ENCODE assay signal across 11 mouse cellular contexts in genomic region chr10:67497144-67497892, GRCm38 (mm10).
"Had no signal": no experiment of that assay in that cellular context is flagged by ENCODE, and none has a peak within 500 bp of the region (broad histone marks: within the 10 kb centered on the region; RNA-seq: fewer than 3 reads in every experiment).

No protein-coding gene starts in this region.

- H3K4me1 ChIP-seq: limb, embryonic 13.5 days; midbrain, embryonic 13.5 days; neural tube, embryonic 12.5 days had no signal

- H3K4me2 ChIP-seq: limb, embryonic 13.5 days; midbrain, embryonic 13.5 days; neural tube, embryonic 12.5 days had no signal

- H3K9me3 ChIP-seq: limb, embryonic 13.5 days; midbrain, embryonic 13.5 days; neural tube, embryonic 12.5 days had no signal

- H3K4me3 ChIP-seq: limb, embryonic 13.5 days; midbrain, embryonic 13.5 days; myocyte; neural tube, embryonic 12.5 days had no signal

- H3K36me3 ChIP-seq: limb, embryonic 13.5 days; midbrain, embryonic 13.5 days; neural tube, embryonic 12.5 days had no signal

- DNase-seq: kidney, adult 11 months; kidney, postnatal 14 days; left cerebral cortex, postnatal 4 days; lung, adult 18-20 months; right cerebral cortex, postnatal 14 days; thymus, adult 18-20 months had no signal

- H3K27ac ChIP-seq: limb, embryonic 13.5 days; liver, embryonic 14.5 days; midbrain, embryonic 13.5 days; neural tube, embryonic 12.5 days had no signal

- ATAC-seq: midbrain, embryonic 13.5 days had no signal

- H3K27me3 ChIP-seq: limb, embryonic 13.5 days; midbrain, embryonic 13.5 days; neural tube, embryonic 12.5 days had no signal

- H3K9ac ChIP-seq: limb, embryonic 13.5 days; liver, embryonic 14.5 days; midbrain, embryonic 13.5 days; neural tube, embryonic 12.5 days had no signal
